Mouse (Mus musculus): Measurements from ENCODE around the gene Klhdc8b. TPM values are rescaled to one million over a fixed set of nuclear protein-coding genes. Genes with fewer than 3 reads are reported as not detected.

The Klhdc8b gene
- polyA plus RNA-seq, 1 experiment from 2014 or later = 94.7 TPM

GRCm38 (mm10) chr9:108494146-108494825 lies 32.9 kb upstream of the Klhdc8b start:
- H3K9ac ChIP-seq (ENCODE audit: low read length) = no peak overlapping the region
- ATAC-seq (ENCODE audit: insufficient number of reproducible peaks, insufficient read depth, low FRiP score, low read depth) = no peak
- no peaks in the 10 kb centered on the region for H3K27me3 ChIP-seq (ENCODE audit: control insufficient read depth, insufficient read depth, low read length)
- H3K27ac ChIP-seq (replicated peaks in 1 of 2; ENCODE audit: control insufficient read depth in 1 of 2, insufficient read depth in 1 of 2, low read depth in 2 of 2, low read length in 2 of 2) = no peak overlapping the region
- peaks cover 10% of the 10 kb centered on the region in 2 experiments for H3K4me1 ChIP-seq (ENCODE audit: control insufficient read depth in 2 of 2, insufficient read depth in 2 of 2, low read length in 2 of 2)
- WGBS = 92% methylated on average over 19 of the region's 19 CpGs
- no peaks in the 10 kb centered on the region for H3K9me3 ChIP-seq (ENCODE audit: control insufficient read depth, low read length)
- no peak overlapping the region for H3K4me2 ChIP-seq (ENCODE audit: low read length)
- peaks cover 86% of the 10 kb centered on the region for H3K36me3 ChIP-seq (ENCODE audit: control insufficient read depth, insufficient read depth, low read length)
- no peak overlapping the region for H3K4me3 ChIP-seq (ENCODE audit: control insufficient read depth in 1 of 2, insufficient read depth in 1 of 2, low read depth in 1 of 2, low read length in 2 of 2)

- H3K4me2 ChIP-seq (ENCODE audit: low read length) = no peak overlapping the region
- no peak overlapping the region for H3K4me3 ChIP-seq (ENCODE audit: control insufficient read depth in 1 of 2, insufficient read depth in 1 of 2, low read depth in 1 of 2, low read length in 2 of 2)
- ATAC-seq (ENCODE audit: insufficient number of reproducible peaks, insufficient read depth, low FRiP score, low read depth) = no peak
- peaks cover 10% of the 10 kb centered on the region in 2 experiments for H3K4me1 ChIP-seq (ENCODE audit: control insufficient read depth in 2 of 2, insufficient read depth in 2 of 2, low read length in 2 of 2)
- H3K9me3 ChIP-seq (ENCODE audit: control insufficient read depth, low read length) = no peaks in the 10 kb centered on the region
- no peak overlapping the region for H3K27ac ChIP-seq (replicated peaks in 1 of 2; ENCODE audit: control insufficient read depth in 1 of 2, insufficient read depth in 1 of 2, low read depth in 2 of 2, low read length in 2 of 2)
- 98% methylated on average over 8 of the region's 8 CpGs for WGBS
- H3K27me3 ChIP-seq (ENCODE audit: control insufficient read depth, insufficient read depth, low read length) = no peaks in the 10 kb centered on the region
- peaks cover 86% of the 10 kb centered on the region for H3K36me3 ChIP-seq (ENCODE audit: control insufficient read depth, insufficient read depth, low read length)
- no peak overlapping the region for H3K9ac ChIP-seq (ENCODE audit: low read length)
Measured at GRCm38 (mm10) chr9:108493246-108493645, 31.9 kb upstream of the Klhdc8b start.

- peak overlapping the region; percentile 99 for H3K9ac ChIP-seq (ENCODE audit: low read length)
- peaks cover 10% of the 10 kb centered on the region in 2 experiments for H3K4me1 ChIP-seq (ENCODE audit: control insufficient read depth in 2 of 2, insufficient read depth in 2 of 2, low read length in 2 of 2)
- H3K9me3 ChIP-seq (ENCODE audit: control insufficient read depth, low read length) = no peaks in the 10 kb centered on the region
- H3K27me3 ChIP-seq (ENCODE audit: control insufficient read depth, insufficient read depth, low read length) = no peaks in the 10 kb centered on the region
- H3K36me3 ChIP-seq (ENCODE audit: control insufficient read depth, insufficient read depth, low read length) = peaks cover 86% of the 10 kb centered on the region
- no peak for ATAC-seq (ENCODE audit: insufficient number of reproducible peaks, insufficient read depth, low FRiP score, low read depth)
- H3K27ac ChIP-seq (replicated peaks in 1 of 2; ENCODE audit: control insufficient read depth in 1 of 2, insufficient read depth in 1 of 2, low read depth in 2 of 2, low read length in 2 of 2) = no peak overlapping the region
- H3K4me2 ChIP-seq (ENCODE audit: low read length) = peak overlapping the region; percentile 73
- H3K4me3 ChIP-seq (ENCODE audit: control insufficient read depth in 1 of 2, insufficient read depth in 1 of 2, low read depth in 1 of 2, low read length in 2 of 2) = peak overlapping the region; percentile 5 to 99; a peak in 3 of 4 replicates
- WGBS = 79% methylated on average over 16 of the region's 16 CpGs
Measured at GRCm38 (mm10) chr9:108492043-108492750, 30.8 kb upstream of the Klhdc8b start.

- H3K4me3 ChIP-seq (ENCODE audit: control insufficient read depth in 1 of 2, insufficient read depth in 1 of 2, low read depth in 1 of 2, low read length in 2 of 2) = peak overlapping the region; percentile 96 to 99
- peak overlapping the region; percentile 99 for H3K9ac ChIP-seq (ENCODE audit: low read length)
- H3K36me3 ChIP-seq (ENCODE audit: control insufficient read depth, insufficient read depth, low read length) = peaks cover 86% of the 10 kb centered on the region
- no peaks in the 10 kb centered on the region for H3K9me3 ChIP-seq (ENCODE audit: control insufficient read depth, low read length)
- no peaks in the 10 kb centered on the region for H3K27me3 ChIP-seq (ENCODE audit: control insufficient read depth, insufficient read depth, low read length)
- peak overlapping the region; percentile 97 to 99 for H3K27ac ChIP-seq (replicated peaks in 1 of 2; ENCODE audit: control insufficient read depth in 1 of 2, insufficient read depth in 1 of 2, low read depth in 2 of 2, low read length in 2 of 2)
- ATAC-seq (ENCODE audit: insufficient number of reproducible peaks, insufficient read depth, low FRiP score, low read depth) = no peak
- peak overlapping the region; percentile 73 for H3K4me2 ChIP-seq (ENCODE audit: low read length)
- peaks cover 10% of the 10 kb centered on the region in 2 experiments for H3K4me1 ChIP-seq (ENCODE audit: control insufficient read depth in 2 of 2, insufficient read depth in 2 of 2, low read length in 2 of 2)
- 3% methylated on average over 12 of the region's 12 CpGs for WGBS
Measured at GRCm38 (mm10) chr9:108491286-108491580, 29.9 kb upstream of the Klhdc8b start.

GRCm38 (mm10) chr9:108490559-108491285 lies 29.3 kb upstream of the Klhdc8b start, which contains the start of gene Usp19:
Usp19 (plus strand) TSS chr9:108490602.
- Histone ChIP-seq H3K36me3 (ENCODE audit: control insufficient read depth, insufficient read depth, low read length) (peaks cover 86% of the 10 kb centered on the region), H3K4me3 (ENCODE audit: control insufficient read depth in 1 of 2, insufficient read depth in 1 of 2, low read depth in 1 of 2, low read length in 2 of 2) (peak within 1 kb of the TSS; percentile 96 to 99), H3K9ac (ENCODE audit: low read length) (peak within 1 kb of the TSS; percentile 99), H3K9me3 (ENCODE audit: control insufficient read depth, low read length) (no peaks in the 10 kb centered on the region), H3K27me3 (ENCODE audit: control insufficient read depth, insufficient read depth, low read length) (no peaks in the 10 kb centered on the region), H3K4me2 (ENCODE audit: low read length) (peak within 1 kb of the TSS; percentile 73), H3K27ac (replicated peaks in 1 of 2; ENCODE audit: control insufficient read depth in 1 of 2, insufficient read depth in 1 of 2, low read depth in 2 of 2, low read length in 2 of 2) (peak within 1 kb of the TSS; percentile 97 to 99), H3K4me1 (ENCODE audit: control insufficient read depth in 2 of 2, insufficient read depth in 2 of 2, low read length in 2 of 2) (peaks cover 10% of the 10 kb centered on the region in 2 experiments)
- peak; percentile 85 for ATAC-seq (ENCODE audit: insufficient number of reproducible peaks, insufficient read depth, low FRiP score, low read depth)
- WGBS = under 1% methylated on average over 69 of the region's 69 CpGs

GRCm38 (mm10) chr9:108489702-108490558 lies 28.5 kb upstream of the Klhdc8b start:
- H3K4me2 ChIP-seq (ENCODE audit: low read length) = peak overlapping the region; percentile 73
- peak overlapping the region; percentile 99 for H3K9ac ChIP-seq (ENCODE audit: low read length)
- H3K9me3 ChIP-seq (ENCODE audit: control insufficient read depth, low read length) = no peaks in the 10 kb centered on the region
- H3K27ac ChIP-seq (replicated peaks in 1 of 2; ENCODE audit: control insufficient read depth in 1 of 2, insufficient read depth in 1 of 2, low read depth in 2 of 2, low read length in 2 of 2) = peak overlapping the region; percentile 97 to 99
- H3K4me1 ChIP-seq (ENCODE audit: control insufficient read depth in 2 of 2, insufficient read depth in 2 of 2, low read length in 2 of 2) = peaks cover 10% of the 10 kb centered on the region in 2 experiments
- ATAC-seq (ENCODE audit: insufficient number of reproducible peaks, insufficient read depth, low FRiP score, low read depth) = peak; percentile 16; the same call in 1 of the 2 replicates
- 70% methylated on average over 26 of the region's 26 CpGs for WGBS
- H3K36me3 ChIP-seq (ENCODE audit: control insufficient read depth, insufficient read depth, low read length) = peaks cover 86% of the 10 kb centered on the region
- H3K4me3 ChIP-seq (ENCODE audit: control insufficient read depth in 1 of 2, insufficient read depth in 1 of 2, low read depth in 1 of 2, low read length in 2 of 2) = peak overlapping the region; percentile 96 to 99
- H3K27me3 ChIP-seq (ENCODE audit: control insufficient read depth, insufficient read depth, low read length) = no peaks in the 10 kb centered on the region

GRCm38 (mm10) chr9:108489215-108489614 lies 27.8 kb upstream of the Klhdc8b start:
- no peak for ATAC-seq (ENCODE audit: insufficient number of reproducible peaks, insufficient read depth, low FRiP score, low read depth)
- H3K9ac ChIP-seq (ENCODE audit: low read length) = no peak overlapping the region
- 93% methylated on average over 20 of the region's 20 CpGs for WGBS
- peaks cover 10% of the 10 kb centered on the region in 2 experiments for H3K4me1 ChIP-seq (ENCODE audit: control insufficient read depth in 2 of 2, insufficient read depth in 2 of 2, low read length in 2 of 2)
- H3K36me3 ChIP-seq (ENCODE audit: control insufficient read depth, insufficient read depth, low read length) = peaks cover 85% of the 10 kb centered on the region
- no peaks in the 10 kb centered on the region for H3K9me3 ChIP-seq (ENCODE audit: control insufficient read depth, low read length)
- H3K27me3 ChIP-seq (ENCODE audit: control insufficient read depth, insufficient read depth, low read length) = no peaks in the 10 kb centered on the region
- H3K27ac ChIP-seq (replicated peaks in 1 of 2; ENCODE audit: control insufficient read depth in 1 of 2, insufficient read depth in 1 of 2, low read depth in 2 of 2, low read length in 2 of 2) = peak overlapping the region in 1 of 2 experiments; percentile 99; a peak in 1 of 4 replicates
- no peak overlapping the region for H3K4me2 ChIP-seq (ENCODE audit: low read length)
- H3K4me3 ChIP-seq (ENCODE audit: control insufficient read depth in 1 of 2, insufficient read depth in 1 of 2, low read depth in 1 of 2, low read length in 2 of 2) = no peak overlapping the region

Data from heart, embryonic 14.5 days (tissue).